Mouse (Mus musculus) ES-Bruce4 (cell line): ENCODE measurements at regions not wholly inside any gene's neighbourhood (a gene's known extent, or its start where the extent isn't known, plus 50 kb on each side); places are given as distances from the start of the nearest gene placed in this dataset.

ENCODE experiments used
- H3K27ac ChIP-seq: 2 replicates; pipeline ENCODE4 v1.5.1; 2012; ENCODE audit warnings: low read length, inconsistent platforms; ENCODE audit not compliant: insufficient read depth
- H3K27me3 ChIP-seq: 2 replicates; pipeline ENCODE4 v1.6.1; 2012; ENCODE audit warnings: mild to moderate bottlenecking, low read length, inconsistent platforms; ENCODE audit not compliant: control insufficient read depth, poor library complexity, insufficient read depth, severe bottlenecking
- H3K36me3 ChIP-seq: 2 replicates; pipeline ENCODE4 v1.6.1; 2012; ENCODE audit warnings: inconsistent platforms, mild to moderate bottlenecking, low read length, moderate library complexity; ENCODE audit not compliant: control insufficient read depth, poor library complexity, insufficient read depth, severe bottlenecking
- H3K4me1 ChIP-seq: one replicate; pipeline ENCODE4 v1.8.1; 2011; ENCODE audit warnings: low read length; ENCODE audit not compliant: control insufficient read depth, insufficient read depth
- H3K4me3 ChIP-seq: 2 replicates; pipeline ENCODE4 v1.5.1; 2011; ENCODE audit warnings: low read depth, mild to moderate bottlenecking, low read length
- H3K9ac ChIP-seq: 2 replicates; pipeline ENCODE4 v1.6.1; 2012; ENCODE audit warnings: low read depth, mild to moderate bottlenecking, inconsistent platforms; ENCODE audit not compliant: poor library complexity, severe bottlenecking
- H3K9me3 ChIP-seq: replicated peaks from 2 replicates; pipeline ENCODE4 v1.6.1; 2012; ENCODE audit warnings: mild to moderate bottlenecking, low read length, inconsistent platforms; ENCODE audit not compliant: control insufficient read depth, poor library complexity, insufficient read depth, severe bottlenecking
- CTCF ChIP-seq: IDR thresholded peaks from one replicate; pipeline ENCODE4 v1.8.1; 2011; ENCODE audit warnings: low read depth, low read length
- EP300 ChIP-seq: IDR thresholded peaks from 2 replicates; pipeline ENCODE4 v1.6.1; 2011; ENCODE audit warnings: low read depth, low read length; ENCODE audit not compliant: insufficient read depth
- POLR2A ChIP-seq: IDR thresholded peaks from one replicate; pipeline ENCODE4 v1.8.1; 2011; ENCODE audit warnings: low read length; ENCODE audit not compliant: insufficient read depth

GRCm38 (mm10) chr10:120707771-120708750 is 190.8 kb downstream of the Msrb3 start:
- no peaks in the 10 kb centered on the region for H3K4me1 ChIP-seq
- no peak overlapping the region for H3K9ac ChIP-seq
- no peak overlapping the region for H3K4me3 ChIP-seq
- TF ChIP-seq POLR2A = no peak
- TF ChIP-seq EP300 = no peak
- no peak for TF ChIP-seq CTCF
- no peaks in the 10 kb centered on the region for H3K36me3 ChIP-seq
- H3K27ac ChIP-seq = no peak overlapping the region
- no peaks in the 10 kb centered on the region for H3K27me3 ChIP-seq
- no peaks in the 10 kb centered on the region for H3K9me3 ChIP-seq

GRCm38 (mm10) chr10:120706684-120707290 is 192.1 kb downstream of the Msrb3 start:
- Histone ChIP-seq H3K9me3 (no peaks in the 10 kb centered on the region), H3K36me3 (no peaks in the 10 kb centered on the region), H3K9ac (no peak overlapping the region), H3K4me3 (no peak overlapping the region), H3K4me1 (no peaks in the 10 kb centered on the region), H3K27ac (no peak overlapping the region), H3K27me3 (no peaks in the 10 kb centered on the region)
- TF ChIP-seq POLR2A (no peak), CTCF (no peak), EP300 (no peak)

- Histone ChIP-seq H3K4me3 (no peak overlapping the region), H3K4me1 (no peaks in the 10 kb centered on the region), H3K36me3 (no peaks in the 10 kb centered on the region), H3K9me3 (no peaks in the 10 kb centered on the region), H3K9ac (no peak overlapping the region), H3K27ac (no peak overlapping the region), H3K27me3 (no peaks in the 10 kb centered on the region)
- no peak for TF ChIP-seq EP300
- TF ChIP-seq POLR2A = no peak
- TF ChIP-seq CTCF = peak; percentile 84
These were observed 197.1 kb downstream of the Msrb3 start for GRCm38 (mm10) chr10:120701833-120702232.

DNA sequence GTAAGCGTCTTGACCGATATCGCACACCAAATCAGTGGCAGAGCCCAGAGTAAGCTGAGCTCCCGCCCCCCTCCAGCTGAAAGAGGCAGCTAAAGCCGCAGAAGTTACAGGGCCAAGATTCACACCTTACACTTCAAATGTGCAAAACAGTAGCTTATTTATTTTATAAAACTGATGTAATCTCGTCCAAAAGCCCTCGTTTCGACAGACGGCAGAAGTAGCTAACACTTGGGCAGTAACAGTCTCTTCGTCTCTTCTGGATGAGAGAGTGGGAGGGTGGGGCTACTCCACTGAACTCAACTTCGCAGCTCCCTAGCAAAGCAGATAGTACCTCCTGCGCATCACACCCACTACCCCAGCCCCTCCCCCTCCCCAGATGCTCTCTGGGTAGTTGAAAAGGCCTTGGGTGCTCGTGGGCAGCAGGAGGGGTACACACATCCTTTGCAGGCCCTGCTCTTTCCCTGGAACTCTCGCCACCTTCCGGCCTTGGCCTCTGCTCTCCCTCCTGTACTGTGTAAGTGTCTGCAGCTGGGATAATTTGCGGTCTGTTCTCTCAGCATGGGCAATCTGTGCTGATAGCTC is 201.5 kb downstream of the Msrb3 start:
- Histone ChIP-seq H3K4me3 (no peak overlapping the region; the same call in 1 of the 2 replicates), H3K9me3 (no peaks in the 10 kb centered on the region), H3K36me3 (no peaks in the 10 kb centered on the region), H3K27ac (no peak overlapping the region), H3K4me1 (no peaks in the 10 kb centered on the region), H3K9ac (no peak overlapping the region), H3K27me3 (no peaks in the 10 kb centered on the region; the same call in none of the 2 replicates)
- TF ChIP-seq CTCF (no peak), EP300 (no peak), POLR2A (no peak)

- no peak overlapping the region for H3K9ac ChIP-seq
- H3K27me3 ChIP-seq = no peaks in the 10 kb centered on the region; the same call in none of the 2 replicates
- no peak for TF ChIP-seq CTCF
- H3K36me3 ChIP-seq = no peaks in the 10 kb centered on the region
- no peaks in the 10 kb centered on the region for H3K9me3 ChIP-seq
- no peak overlapping the region for H3K4me3 ChIP-seq
- no peak overlapping the region for H3K27ac ChIP-seq
- H3K4me1 ChIP-seq = no peaks in the 10 kb centered on the region
These were observed 202.4 kb downstream of the Msrb3 start for GRCm38 (mm10) chr10:120696481-120696880.

GRCm38 (mm10) chr10:120694472-120694871 is 204.4 kb downstream of the Msrb3 start:
- Histone ChIP-seq H3K36me3 (no peaks in the 10 kb centered on the region), H3K9ac (no peak overlapping the region), H3K4me3 (no peak overlapping the region), H3K9me3 (no peaks in the 10 kb centered on the region), H3K27me3 (no peaks in the 10 kb centered on the region; the same call in none of the 2 replicates), H3K27ac (no peak overlapping the region), H3K4me1 (no peaks in the 10 kb centered on the region)
- no peak for TF ChIP-seq EP300
